Mouse (Mus musculus): ENCODE data around the gene Bmt2. TPM values are rescaled to one million over a fixed set of nuclear protein-coding genes. Genes with fewer than 3 reads are reported as not detected.

Gene Bmt2
- polyA plus RNA-seq, 1 experiment from 2014 or later, result 29.1 TPM

DNA sequence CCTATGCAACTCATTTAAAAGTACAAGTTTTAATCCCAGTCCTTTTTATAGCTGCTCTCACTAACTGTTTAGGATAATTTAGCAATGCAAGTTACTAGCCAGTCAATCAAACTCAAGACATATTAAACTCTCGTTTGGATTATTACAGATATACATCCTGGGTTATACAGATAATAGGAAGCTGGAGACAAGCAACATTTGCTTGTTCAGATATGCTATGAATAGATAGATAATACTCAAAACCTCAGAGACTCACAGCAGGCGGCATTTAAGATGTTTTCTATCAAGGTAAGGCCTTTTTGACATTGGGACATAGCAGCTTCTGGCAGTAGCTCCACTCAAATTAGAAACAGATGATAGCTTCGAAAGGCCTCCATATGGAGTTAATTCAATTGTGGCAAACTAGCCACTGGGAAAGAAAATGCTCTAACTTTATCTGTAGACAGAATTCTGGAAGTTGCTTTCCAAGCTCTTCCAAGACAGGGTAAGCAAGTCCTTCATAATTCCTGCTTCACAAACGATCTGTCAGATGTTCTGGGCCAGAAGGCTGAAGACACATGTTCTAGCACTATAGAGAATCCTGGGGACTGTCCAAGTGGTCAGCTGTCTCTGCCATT lies 84.9 kb downstream of the Bmt2 start:
- Histone ChIP-seq H3K9me3 (ENCODE audit: control insufficient read depth, low read length) (no peaks in the 10 kb centered on the region), H3K36me3 (ENCODE audit: control insufficient read depth, insufficient read depth, low read length) (peaks cover 3% of the 10 kb centered on the region; the same call in 1 of the 2 replicates), H3K27me3 (ENCODE audit: control insufficient read depth, insufficient read depth, low read length) (no peaks in the 10 kb centered on the region), H3K4me1 (replicated peaks; ENCODE audit: control insufficient read depth, insufficient read depth, low read length) (no peaks in the 10 kb centered on the region), H3K27ac (ENCODE audit: low read depth, low read length) (no peak overlapping the region), H3K9ac (ENCODE audit: low read length) (no peak overlapping the region), H3K4me2 (ENCODE audit: low read depth, low read length, severe bottlenecking) (no peak overlapping the region), H3K4me3 (ENCODE audit: low read depth, low read length) (no peak overlapping the region)
- 72% methylated on average over 4 of the region's 4 CpGs for WGBS
- DNase-seq (ENCODE audit: low spot score) (no peak), ATAC-seq (replicated peaks; ENCODE audit: low FRiP score) (no peak)

DNA sequence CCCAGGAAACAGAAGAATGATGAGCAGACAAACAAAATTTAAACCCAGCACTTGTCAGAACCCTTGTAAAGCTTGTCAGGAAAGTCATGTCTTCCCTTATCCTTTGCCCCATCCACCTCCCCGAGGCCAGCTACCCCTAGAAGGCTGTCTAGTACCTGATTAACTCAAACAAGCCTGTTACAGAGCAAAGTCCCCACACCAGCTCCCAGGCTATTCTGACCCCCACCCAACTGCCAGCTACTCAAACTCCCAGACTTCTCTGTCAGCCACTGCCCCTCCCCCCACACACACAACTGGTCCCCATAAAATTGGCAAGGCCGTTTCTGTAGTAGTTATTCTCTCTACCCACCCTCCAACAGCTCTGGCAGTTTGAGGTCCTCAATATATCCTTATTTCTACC lies 91.2 kb downstream of the Bmt2 start:
- Histone ChIP-seq H3K4me3 (ENCODE audit: low read depth, low read length) (no peak overlapping the region), H3K9me3 (ENCODE audit: control insufficient read depth, low read length) (no peaks in the 10 kb centered on the region), H3K9ac (ENCODE audit: low read length) (no peak overlapping the region), H3K4me2 (ENCODE audit: low read depth, low read length, severe bottlenecking) (no peak overlapping the region), H3K4me1 (replicated peaks; ENCODE audit: control insufficient read depth, insufficient read depth, low read length) (no peaks in the 10 kb centered on the region), H3K27ac (ENCODE audit: low read depth, low read length) (no peak overlapping the region), H3K36me3 (ENCODE audit: control insufficient read depth, insufficient read depth, low read length) (peaks cover 6% of the 10 kb centered on the region; the same call in 1 of the 2 replicates), H3K27me3 (ENCODE audit: control insufficient read depth, insufficient read depth, low read length) (no peaks in the 10 kb centered on the region)
- ATAC-seq (replicated peaks; ENCODE audit: low FRiP score) (no peak), DNase-seq (ENCODE audit: low spot score) (no peak)
- WGBS, result 70% methylated on average over 2 of the region's 2 CpGs

DNA sequence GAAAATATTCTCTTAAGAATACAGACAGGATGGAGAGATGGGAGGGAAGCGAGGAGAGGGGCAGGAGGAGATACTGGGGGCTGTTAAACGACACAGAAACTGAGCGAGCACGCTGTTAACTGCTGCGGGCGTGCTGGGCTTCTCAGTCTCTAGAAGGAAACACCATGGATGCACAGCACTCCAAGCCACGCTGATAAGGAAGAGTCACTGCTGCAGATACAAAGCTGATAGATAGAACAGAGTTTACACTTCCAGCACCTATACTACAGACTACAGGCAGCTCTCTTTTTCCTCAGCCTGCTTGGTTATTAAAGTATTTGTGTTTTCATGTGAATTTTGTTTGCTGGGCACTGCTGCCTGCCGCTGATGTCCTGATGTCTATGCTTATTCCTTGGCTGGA lies 91.6 kb downstream of the Bmt2 start:
- Histone ChIP-seq H3K27me3 (ENCODE audit: control insufficient read depth, insufficient read depth, low read length) (no peaks in the 10 kb centered on the region), H3K4me2 (ENCODE audit: low read depth, low read length, severe bottlenecking) (no peak overlapping the region), H3K27ac (ENCODE audit: low read depth, low read length) (no peak overlapping the region), H3K9me3 (ENCODE audit: control insufficient read depth, low read length) (no peaks in the 10 kb centered on the region), H3K4me3 (ENCODE audit: low read depth, low read length) (no peak overlapping the region), H3K4me1 (replicated peaks; ENCODE audit: control insufficient read depth, insufficient read depth, low read length) (no peaks in the 10 kb centered on the region), H3K9ac (ENCODE audit: low read length) (no peak overlapping the region), H3K36me3 (ENCODE audit: control insufficient read depth, insufficient read depth, low read length) (peaks cover 5% of the 10 kb centered on the region; the same call in 1 of the 2 replicates)
- WGBS, result 89% methylated on average over 8 of the region's 8 CpGs
- DNase-seq (ENCODE audit: low spot score) (no peak), ATAC-seq (replicated peaks; ENCODE audit: low FRiP score) (no peak)

DNA sequence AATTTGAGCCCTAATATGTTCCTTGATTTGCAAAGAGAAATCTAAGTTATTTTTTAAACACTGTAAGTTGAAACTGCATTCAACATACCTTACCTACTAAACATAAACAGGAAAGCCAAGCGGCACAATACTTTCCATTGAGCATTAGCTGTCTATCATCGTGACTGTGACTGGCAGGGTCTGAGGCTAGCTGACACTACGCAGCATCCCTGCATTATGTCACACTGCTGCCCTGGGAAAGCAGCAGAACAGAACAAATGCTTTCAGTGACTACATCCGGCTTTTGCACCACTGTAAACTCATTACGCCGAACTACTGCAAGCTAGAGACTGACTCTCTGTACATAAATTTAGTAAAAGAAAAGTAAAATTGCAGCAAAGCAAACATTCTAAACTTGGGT lies 93.0 kb downstream of the Bmt2 start:
- no peaks in the 10 kb centered on the region for H3K4me1 ChIP-seq (replicated peaks; ENCODE audit: control insufficient read depth, insufficient read depth, low read length)
- no peak for ATAC-seq (replicated peaks; ENCODE audit: low FRiP score)
- H3K27me3 ChIP-seq (ENCODE audit: control insufficient read depth, insufficient read depth, low read length), result no peaks in the 10 kb centered on the region
- H3K4me2 ChIP-seq (ENCODE audit: low read depth, low read length, severe bottlenecking), result no peak overlapping the region
- no peaks in the 10 kb centered on the region for H3K9me3 ChIP-seq (ENCODE audit: control insufficient read depth, low read length)
- no peak overlapping the region for H3K27ac ChIP-seq (ENCODE audit: low read depth, low read length)
- 89% methylated on average over 6 of the region's 6 CpGs for WGBS
- no peak overlapping the region for H3K4me3 ChIP-seq (ENCODE audit: low read depth, low read length)
- DNase-seq (ENCODE audit: low spot score), result no peak
- peaks cover 3% of the 10 kb centered on the region; the same call in 1 of the 2 replicates for H3K36me3 ChIP-seq (ENCODE audit: control insufficient read depth, insufficient read depth, low read length)
- no peak overlapping the region for H3K9ac ChIP-seq (ENCODE audit: low read length)

DNA sequence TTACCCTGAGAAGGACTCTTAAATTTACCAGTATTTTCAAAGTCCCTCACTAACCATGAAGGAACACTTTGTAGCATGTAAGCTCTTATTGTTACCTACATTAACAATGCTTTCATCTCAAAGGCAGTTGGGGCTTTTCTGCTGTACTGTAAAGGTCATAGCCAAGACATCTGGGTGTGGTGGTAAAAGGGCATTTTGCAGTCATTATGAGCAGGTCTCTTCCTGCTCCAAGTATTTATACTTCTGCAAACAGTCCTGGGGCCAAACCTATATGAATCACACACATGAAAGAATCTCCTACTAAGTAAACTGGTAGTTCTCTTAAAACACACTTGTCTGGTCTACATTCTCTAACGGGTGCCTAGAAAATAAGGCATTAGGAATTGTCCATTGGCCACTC lies 95.7 kb downstream of the Bmt2 start:
- H3K4me1 ChIP-seq (replicated peaks; ENCODE audit: control insufficient read depth, insufficient read depth, low read length), result no peaks in the 10 kb centered on the region
- WGBS, result 97% methylated on average over 1 of the region's 1 CpGs
- no peak overlapping the region for H3K27ac ChIP-seq (ENCODE audit: low read depth, low read length)
- no peaks in the 10 kb centered on the region for H3K9me3 ChIP-seq (ENCODE audit: control insufficient read depth, low read length)
- H3K4me2 ChIP-seq (ENCODE audit: low read depth, low read length, severe bottlenecking), result no peak overlapping the region
- ATAC-seq (replicated peaks; ENCODE audit: low FRiP score) (no peak), DNase-seq (ENCODE audit: low spot score) (no peak)
- H3K4me3 ChIP-seq (ENCODE audit: low read depth, low read length), result no peak overlapping the region
- H3K36me3 ChIP-seq (ENCODE audit: control insufficient read depth, insufficient read depth, low read length), result peaks cover 3% of the 10 kb centered on the region; the same call in 1 of the 2 replicates
- no peak overlapping the region for H3K9ac ChIP-seq (ENCODE audit: low read length)
- no peaks in the 10 kb centered on the region for H3K27me3 ChIP-seq (ENCODE audit: control insufficient read depth, insufficient read depth, low read length)

Other genes with a start within 250 kb of the Bmt2 start
- 34.1 and 34.2 TPM in 2 replicates for gene Tmem168, start 69.9 kb downstream of the Bmt2 start, polyA plus RNA-seq (2014; fragmentation: Nextera tagmentation; extraction: Ambion mirVana)
- gene Gpr85, start 162.0 kb upstream of the Bmt2 start, polyA plus RNA-seq (2014; fragmentation: Nextera tagmentation; extraction: Ambion mirVana), result 13.3 and 16.4 TPM in 2 replicates
- 80.8 and 87.1 TPM in 2 replicates for gene 2610001J05Rik, start 193.6 kb upstream of the Bmt2 start, polyA plus RNA-seq (2014; fragmentation: Nextera tagmentation; extraction: Ambion mirVana)

Measured in forebrain, embryonic 11.5 days (tissue).